Mouse (Mus musculus) kidney, adult 18-20 months (tissue): ENCODE measurements around the gene Celf2.

Source experiments
- DNase-seq: peaks from one replicate; pipeline ENCODE4 v3.0.0; 2021

Celf2 gene

DNA sequence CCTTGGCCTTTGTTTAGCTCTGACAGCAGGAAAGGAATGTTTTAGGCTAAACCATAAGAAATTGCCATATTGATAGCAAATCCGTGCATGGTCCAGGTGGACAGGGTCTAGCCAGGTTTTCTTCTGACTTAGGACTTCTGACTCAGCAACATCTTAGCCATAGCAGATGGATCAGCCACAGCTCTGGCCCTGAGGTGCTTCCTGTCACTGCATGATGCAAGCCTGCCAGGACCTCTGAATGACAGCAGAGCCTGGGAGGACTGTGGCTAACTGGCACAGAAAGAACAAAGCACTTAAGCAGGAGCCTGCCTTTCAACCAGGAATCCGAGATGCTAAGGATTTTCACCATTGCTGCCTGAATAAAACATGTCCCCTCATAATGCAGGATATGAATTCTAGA lies 507.4 kb downstream of the Celf2 start:
- no peak for DNase-seq

DNA sequence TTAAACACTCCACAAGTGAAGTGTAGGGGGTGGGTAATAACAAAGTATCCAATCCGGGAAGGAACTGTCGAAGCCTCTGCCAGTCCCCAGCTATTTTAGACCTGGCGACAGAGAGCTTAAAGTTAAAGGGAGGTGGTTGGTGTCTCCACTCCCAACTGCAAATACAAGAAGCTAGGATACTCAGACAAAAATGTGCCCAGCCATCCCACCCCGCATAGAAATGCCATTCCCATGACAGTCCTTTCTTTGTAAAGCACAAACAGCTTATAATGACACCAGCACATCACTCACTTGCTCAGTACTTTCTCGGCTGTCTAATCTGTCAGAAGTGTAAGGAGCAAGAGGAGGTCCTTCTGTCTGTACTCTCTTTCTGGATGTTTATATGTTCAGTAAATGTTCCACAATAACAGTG lies 518.3 kb downstream of the Celf2 start:
- DNase-seq, result no peak

DNA sequence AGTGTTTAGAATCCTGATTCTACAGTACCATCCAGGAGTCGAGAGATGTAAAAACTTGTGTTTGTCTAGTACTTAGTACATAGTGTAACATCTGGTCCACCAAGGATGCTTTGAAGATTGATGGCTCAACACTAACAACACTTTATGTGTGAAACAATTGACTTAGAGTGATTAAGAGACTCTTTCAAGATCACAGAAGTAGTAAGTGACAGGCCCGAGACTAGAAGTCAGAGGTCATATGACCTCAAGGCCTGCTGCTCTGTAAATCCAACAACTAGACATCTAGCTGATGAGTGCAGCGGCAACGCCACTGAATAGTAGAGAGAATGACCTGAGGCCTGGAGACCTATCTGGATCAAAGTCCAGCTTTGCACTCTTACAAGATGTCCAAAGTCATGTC lies 523.7 kb downstream of the Celf2 start:
- DNase-seq, result no peak

DNA sequence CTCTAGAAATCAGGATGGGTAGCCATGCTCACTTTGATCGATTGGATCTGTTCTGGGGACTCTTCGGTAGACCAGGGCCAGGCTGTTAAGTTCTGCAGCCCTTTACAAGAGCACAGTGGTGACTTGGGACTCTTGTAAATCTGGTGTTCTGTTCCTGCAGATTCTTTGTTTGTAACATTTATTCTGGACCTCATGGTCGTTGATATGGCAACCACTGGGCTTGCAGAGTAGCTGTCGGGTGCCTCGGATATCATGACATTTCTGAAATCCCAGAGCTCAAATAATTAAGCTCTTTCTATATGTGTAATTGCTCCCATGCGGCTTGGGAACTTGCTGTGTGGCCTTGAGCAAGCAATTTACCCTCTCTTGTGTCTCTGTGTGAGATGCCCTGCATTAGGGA lies 525.5 kb downstream of the Celf2 start:
- no peak for DNase-seq

DNA sequence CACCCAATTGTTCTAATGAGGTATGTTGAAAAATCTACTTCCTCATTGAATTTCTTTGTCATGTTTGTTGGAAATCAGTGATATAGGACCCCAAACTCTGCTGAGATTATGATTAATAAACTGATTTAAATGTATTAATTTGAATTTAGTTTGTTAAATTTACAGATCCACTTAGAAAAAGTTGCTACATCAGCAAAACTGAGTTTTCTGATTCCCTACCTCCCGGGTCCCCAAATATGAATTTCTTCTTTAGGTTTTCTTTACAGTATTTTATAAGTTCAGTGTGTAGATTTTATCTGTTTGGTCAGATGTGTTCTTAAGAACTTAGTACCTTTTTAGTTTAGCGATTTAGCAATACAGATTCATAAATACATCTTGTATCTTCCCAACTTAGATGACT lies 533.1 kb downstream of the Celf2 start:
- no peak for DNase-seq

DNA sequence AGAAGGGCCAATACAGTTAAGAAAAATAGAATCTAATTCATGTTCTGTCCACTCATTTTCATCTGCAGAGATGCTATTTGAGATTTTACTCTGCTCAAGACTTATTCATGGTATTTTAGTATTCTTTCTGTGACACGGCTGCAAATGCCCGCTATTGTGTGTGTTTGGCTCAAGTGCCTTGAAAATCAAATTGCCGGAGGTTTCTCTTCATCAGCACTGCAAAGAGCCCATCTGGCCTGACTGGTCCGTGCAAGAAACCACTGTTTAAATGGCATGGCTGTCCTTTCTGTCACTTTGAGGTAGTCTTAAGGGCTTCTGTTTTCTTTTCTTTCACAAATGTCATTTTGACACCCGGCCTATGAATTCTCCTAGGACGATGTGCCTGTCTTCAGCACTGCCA lies 540.1 kb downstream of the Celf2 start:
- no peak for DNase-seq

DNA sequence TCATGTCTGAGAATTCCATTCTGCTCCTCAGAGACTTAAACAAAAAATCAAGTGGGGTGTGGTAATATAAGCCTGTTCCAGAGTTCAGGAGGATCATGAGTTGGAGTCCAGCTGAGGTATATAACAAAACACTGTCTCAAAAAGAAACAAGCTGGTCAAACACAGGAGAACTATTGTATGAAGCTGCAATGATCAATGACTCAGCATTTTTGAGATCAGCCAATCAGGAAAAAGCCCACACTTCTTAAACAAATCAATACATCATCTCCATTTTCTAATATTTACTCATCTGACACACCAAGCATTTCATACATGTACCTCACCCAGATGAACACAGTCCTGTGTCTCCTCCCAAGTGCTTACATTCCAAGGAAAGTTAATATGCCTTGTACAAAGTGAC lies 544.1 kb downstream of the Celf2 start:
- DNase-seq, result no peak

DNA sequence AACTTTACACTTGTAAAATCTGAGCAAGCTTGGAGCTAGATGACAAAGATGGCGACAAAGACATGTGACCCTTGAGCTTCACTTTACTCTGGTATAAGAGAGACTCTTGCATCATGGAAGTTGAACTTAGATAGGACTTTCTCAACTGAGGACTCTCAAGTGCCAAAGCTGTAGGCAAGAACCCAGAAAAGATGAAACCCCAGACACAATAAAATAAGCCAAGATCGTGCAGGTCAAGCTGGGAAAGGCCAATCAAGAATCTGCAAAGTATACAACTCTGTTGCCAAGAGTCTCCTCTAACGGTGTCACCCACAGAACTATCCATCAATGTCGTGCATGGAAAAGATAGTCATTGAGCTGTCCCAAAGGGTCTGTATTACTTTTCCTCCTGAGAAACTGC lies 558.7 kb downstream of the Celf2 start:
- no peak for DNase-seq

DNA sequence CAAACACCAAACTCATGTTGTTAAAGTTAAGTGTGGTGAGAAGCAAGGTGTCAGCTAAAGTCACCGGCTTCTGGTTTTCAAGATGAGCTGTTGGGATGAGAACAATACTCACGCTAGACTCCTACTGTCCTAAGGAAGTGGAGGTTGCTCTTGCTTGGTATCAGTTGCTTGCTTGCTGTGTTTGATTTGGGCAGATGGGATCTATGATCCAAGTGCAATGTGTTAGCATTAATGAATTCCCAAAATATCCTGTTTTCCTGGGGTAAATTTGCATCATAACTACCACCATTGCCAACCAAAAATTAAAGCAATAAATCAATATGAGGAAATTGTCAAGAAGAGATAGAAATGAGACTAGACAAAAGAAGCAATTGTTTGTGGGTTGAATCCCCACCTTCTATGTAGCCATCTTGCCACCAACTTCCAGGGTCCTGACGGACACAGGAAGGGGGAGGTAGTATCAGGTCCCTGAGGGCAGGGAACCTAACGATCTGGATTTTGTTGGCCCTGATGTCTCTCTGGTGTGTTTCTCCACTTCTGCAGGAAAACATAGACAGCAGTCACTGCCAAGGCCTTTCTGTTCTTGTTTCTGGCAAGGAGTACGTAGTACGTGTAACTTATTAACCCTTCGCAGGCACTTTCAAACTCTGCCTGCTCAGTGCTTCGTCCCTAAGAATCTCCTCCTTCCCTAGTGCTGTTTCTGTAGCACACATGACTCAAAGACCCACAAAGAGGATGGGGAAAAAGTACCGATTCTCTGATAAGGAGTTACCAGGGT lies 563.5 kb downstream of the Celf2 start:
- no peak for DNase-seq

DNA sequence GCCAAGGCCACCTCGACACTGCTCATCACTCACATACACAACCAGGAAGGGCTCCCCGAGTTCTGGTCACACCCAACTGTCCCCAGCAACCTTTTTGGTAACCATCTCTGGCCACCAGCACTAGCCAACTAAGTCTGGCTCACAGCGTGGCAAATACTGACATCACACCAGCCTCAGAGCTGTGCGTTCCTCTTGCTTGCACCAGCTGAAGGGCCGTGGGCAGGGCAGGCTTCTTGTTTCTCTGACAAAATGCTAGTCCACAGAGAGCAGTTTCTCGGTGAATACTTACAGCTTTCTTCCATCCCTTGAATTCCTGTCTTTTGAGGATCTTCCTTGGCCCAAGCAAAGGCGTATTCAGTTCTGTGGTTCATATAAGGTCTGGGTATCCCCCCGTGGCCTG lies 565.7 kb downstream of the Celf2 start:
- no peak for DNase-seq

DNA sequence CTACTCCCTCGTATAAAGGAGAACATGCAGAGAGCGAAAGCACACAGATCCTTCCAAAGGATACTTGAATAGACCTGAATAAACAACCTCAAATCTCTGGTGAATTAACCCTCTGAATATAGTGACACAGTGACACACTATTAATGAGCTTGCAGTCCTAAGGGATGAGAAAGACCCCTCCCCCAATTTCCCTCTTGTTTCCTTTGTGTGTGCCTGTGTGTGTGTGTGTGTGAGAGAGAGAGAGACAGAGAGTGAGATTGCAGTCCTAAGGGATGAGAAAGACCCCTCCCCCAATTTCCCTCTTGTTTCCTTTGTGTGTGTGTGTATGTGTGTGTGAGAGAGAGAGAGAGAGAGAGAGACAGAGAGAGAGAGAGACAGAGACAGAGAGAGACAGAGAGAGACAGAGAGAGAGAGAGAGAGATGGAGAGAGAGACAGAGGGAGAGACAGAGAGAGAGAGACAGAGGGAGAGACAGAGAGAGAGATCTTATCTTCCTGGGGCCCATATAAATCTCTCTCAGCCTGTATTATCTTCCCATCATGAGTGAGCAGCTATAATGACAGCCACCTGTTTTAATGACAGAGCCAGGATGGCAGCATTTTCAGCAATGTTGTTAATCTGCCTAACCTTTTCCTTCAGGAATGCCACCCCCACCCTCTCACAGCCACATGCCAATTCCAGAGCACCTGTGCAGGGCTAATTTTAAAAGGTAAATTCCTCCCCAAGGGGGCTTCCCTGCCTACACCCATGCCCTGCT lies 566.5 kb downstream of the Celf2 start:
- DNase-seq, result no peak

DNA sequence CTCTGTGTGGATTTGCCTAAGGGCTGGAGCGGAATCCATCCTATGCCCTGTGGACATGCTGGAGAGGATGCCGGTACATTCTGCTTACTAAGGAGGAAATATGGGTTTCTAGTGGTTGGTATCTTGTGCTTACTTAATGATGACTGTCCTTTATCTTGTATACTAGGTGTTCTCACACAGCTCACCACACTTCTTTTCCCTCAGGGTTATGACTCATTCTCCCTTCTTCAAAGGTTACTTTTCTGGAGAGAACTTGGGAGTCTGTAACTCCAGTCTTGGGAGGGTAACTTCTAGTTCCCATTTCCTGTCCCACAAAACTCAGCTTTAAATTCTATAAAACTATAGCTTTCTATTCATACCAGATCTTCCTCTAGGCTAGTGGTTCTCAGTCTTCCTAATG lies 570.2 kb downstream of the Celf2 start:
- no peak for DNase-seq

DNA sequence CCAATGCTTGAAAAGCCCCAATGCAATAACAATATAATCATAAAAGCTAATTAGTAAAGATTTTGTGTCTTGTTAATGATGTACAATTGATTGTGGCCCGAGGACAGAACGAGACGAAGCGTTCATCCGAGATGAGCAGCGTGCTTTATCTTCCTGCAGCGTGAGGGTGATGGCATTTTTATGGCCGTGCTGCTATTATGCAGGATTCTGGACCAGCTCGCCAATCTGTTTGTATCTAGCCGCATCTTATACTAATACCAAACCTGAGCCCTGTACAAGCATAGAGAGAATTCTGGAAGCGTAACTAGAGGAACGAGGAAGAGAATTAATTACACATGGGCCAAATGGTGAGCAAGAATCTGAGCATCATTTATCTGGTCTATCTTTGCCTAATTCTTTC lies 576.2 kb downstream of the Celf2 start:
- DNase-seq, result no peak

DNA sequence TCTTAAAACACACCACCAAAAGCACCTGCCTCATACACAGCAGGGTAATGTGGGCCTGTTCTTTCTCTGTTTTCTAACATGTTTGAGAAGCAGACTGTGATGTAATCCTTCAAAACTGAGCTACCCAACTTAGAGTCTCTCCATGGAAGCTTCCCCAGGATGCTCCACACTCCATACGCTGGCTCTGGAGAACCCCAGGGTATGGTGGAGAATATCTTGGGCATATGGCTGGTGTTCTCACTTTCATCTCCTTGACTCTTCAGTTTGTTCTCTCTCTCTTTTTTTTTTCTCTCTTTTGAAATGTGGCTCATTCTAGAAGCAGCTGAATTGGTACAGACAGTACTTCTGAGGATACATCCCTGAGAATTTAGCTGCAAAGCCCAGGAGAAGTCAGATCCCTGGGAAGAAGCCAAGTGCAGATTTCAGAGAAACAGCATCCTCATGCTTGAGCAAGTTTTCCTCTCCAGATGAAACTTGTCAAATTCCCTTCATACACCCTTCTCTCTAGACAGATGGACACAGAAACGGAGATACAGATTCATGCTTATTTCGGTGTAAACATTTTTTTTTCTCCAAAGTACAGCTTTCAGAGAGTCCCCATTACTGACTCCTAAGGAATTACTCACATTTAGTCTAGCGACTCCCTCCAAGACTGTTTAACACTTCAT lies 581.5 kb downstream of the Celf2 start:
- no peak for DNase-seq

DNA sequence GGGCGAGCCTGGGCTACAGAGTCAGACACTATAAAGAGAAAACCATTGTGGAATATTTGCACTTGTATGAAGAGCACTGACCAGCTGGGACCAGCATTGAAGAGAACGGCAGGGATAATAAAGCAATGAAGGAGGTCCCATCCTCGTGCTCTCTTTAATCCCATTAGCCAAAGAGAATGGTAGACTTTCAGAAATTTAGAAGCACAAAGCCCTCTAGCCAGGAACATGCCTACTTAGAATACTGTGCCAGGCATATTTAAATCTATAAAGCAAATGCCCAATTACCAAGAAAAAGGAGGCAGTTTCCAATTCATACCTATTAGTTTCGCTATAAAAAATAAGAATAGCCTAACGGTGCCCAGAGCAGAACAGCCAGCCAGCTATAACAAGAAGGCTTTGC lies 583.9 kb downstream of the Celf2 start:
- no peak for DNase-seq

DNA sequence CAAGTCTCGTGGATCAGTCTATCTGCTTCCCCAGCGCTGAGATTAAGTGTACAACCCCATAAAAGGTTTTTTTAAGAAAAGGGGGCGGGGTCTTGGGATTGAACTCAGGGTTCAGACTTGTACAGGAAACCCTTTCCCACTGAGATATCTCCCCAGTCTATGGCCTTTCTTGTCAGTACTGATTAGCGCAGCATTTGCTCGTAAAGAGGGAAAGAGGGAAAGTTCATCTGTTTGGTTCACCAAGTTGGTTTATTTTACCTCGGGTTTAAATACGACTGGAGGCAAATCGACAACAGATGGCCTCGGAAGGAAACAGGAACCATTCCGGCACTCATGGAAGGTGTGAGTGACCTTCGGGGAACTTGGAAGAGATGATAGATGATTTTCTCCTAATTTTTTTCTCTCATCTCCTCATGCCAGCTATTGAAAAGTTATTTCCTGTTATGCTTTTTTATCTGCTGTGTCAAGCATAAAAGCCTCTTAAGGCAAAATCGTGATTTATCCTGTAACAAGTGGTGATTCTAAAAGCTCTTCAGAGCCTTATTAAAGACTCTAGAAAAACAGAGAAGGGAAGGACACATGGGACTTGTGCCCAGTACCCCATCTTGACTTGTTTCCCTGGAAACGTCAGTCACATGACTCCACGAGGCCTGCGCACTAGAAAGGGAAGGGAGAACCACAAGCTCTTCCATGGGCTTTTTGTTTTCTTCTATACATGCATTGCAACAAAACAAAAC lies 585.5 kb downstream of the Celf2 start:
- no peak for DNase-seq

DNA sequence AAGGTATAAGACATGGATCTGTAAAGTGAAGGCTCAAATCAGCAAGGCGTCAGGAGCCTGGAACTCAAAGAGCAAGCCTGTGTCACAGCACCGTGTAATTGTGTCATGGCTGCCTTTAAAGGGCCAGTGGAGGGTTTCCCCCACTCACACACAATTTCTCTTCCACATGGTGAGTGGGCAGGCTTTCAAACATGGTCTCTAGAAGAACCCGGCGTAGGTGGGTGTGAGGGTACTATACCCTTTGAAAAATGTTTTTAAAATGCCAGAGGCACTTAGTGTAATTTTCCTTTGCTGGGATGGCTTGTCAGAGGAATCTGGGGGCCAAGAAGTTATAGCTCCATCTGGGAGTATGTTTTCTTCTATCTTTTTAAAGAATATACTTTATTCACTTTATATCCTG lies 594.0 kb downstream of the Celf2 start:
- no peak for DNase-seq

DNA sequence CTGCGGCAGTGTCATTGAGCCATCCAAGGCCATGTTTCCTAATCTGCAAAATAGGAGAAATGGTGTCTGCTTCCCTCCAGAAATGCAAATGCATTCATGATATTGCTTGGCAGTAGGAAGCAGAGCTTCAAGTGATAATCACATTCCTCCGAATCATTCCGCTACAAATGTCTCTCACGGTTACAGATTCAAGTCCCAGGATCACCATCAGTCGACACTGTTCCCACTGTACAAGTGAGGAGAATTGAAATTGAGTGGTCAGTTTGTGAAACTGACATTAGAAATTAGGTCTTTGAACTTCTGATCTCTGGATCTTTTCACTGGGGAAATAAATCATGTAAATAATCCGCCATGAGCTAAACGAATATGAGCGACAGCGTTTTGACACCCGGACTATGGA lies 596.0 kb downstream of the Celf2 start:
- no peak for DNase-seq

DNA sequence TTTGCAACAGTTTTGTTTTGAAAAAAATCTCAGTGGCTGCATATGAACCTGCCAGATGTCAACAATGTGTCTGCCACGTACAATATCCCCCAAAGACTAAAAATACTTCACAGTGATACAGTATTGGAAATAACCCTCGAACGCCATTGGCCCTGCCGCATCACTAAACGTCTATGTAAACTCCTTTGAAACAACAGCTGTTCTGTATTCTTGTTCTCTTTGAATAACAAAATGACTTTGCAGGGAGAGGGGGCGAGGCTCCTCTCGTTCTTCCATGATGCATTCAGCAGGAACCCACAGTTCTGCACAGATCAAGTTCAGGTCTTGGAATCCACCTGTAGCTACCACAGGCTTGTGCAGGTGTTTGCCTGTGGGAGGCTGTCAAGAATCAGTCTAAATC lies 597.4 kb downstream of the Celf2 start:
- DNase-seq, result no peak

DNA sequence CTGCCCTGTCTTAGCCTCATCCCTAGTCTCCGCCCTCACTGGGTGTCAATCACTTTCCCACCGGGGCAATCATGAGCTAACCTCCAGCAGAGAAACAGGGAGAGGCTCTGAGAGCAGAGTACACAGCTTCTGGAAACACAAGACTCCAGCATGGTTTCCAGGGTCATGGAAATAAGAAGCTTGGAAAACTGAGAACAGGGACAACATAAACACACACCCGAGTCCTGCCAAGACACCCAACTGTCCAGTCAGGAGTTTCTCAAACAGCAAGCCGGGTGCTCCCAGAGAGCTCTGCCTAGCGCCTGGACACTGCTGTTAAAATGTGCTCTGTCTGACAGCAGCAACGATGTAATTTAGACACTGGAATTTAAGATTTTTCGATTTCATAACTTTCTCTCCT lies 599.4 kb downstream of the Celf2 start:
- no peak for DNase-seq

DNA sequence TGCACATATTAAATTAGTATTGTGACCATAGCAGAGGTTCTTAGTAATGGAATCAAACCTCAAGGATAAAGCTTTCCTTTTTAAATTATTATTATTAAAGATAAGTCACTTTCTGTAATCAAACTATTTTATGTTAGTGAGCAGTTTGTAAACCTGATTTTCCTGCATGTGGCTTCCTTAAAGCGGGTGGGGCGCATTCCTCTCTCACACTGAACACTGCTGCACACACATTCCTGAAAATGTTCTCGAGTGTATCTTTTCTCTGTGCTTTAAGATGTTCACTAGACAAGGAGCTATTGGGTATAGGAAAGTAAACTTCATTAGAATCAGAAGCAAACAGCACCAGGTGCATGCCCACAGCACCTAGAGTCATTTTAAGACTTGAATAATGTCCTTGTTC lies 605.0 kb downstream of the Celf2 start:
- no peak for DNase-seq

DNA sequence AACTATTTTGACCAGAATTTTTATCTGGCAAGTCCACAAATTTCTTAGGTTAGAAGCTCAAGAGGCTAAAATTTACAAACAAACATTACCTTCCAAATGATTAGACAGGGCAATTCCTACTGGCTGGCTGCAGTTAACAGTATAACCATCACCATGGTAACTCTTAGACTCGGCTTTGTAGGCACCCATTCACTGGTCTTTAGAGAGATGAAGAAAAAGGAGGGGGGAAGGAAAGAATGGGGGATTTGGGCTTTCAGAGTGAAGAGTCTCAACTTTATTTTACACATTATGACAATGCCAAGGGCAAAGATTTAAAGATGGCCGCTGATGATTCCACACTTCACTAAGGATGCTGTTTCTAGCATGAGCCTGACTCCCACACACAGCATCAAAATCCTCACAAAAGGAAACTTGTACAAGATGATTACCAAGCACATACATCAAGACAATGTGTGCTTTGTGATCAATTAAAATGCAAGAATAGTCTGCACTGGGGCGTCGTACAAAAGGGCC lies 606.1 kb downstream of the Celf2 start:
- no peak for DNase-seq

DNA sequence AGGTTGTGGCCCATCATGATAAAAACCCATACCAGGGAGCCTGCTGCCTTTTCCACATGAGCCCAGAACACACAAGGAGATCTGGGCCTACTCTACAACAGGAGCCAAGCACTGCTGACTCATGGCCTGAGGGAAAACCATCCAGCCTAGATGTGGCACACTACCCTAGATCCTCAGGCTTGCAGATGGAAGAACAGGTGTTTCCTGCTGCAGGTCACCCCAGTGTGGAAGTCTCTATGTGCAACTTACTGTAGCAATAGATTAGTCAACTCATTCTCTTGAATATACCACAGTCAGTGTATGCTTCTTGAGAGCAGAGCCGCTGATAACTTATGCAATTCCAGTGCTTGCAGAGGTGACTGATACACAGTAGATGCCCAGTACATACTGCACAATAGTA lies 612.5 kb downstream of the Celf2 start:
- no peak for DNase-seq
